Mouse (Mus musculus) neural tube, embryonic 14.5 days (tissue): ENCODE data around the gene Epha1. TPM values are rescaled to one million over a fixed set of nuclear protein-coding genes. Genes with fewer than 3 reads are reported as not detected.

Source experiments
- ATAC-seq: fragments of 200-750 bp; cut with Nextera tagmentation; 2 replicates; pipeline ENCODE4 v1.8.0; 2017; ENCODE audit warnings: low read depth, mild to moderate bottlenecking, moderate TSS enrichment, moderate library complexity
- H3K27ac ChIP-seq: fragments of 300-500 bp; sonication (generic); 2 replicates; pipeline ENCODE4 v1.5.1; 2014; ENCODE audit warnings: low read depth, mild to moderate bottlenecking, control low read depth, low read length, moderate library complexity, mixed read lengths
- H3K27me3 ChIP-seq: fragments of 300-500 bp; sonication (generic); 2 replicates; pipeline ENCODE4 v1.6.1; 2014; ENCODE audit warnings: low read length; ENCODE audit not compliant: control insufficient read depth, insufficient read depth
- H3K36me3 ChIP-seq: fragments of 300-500 bp; sonication (generic); 2 replicates; pipeline ENCODE4 v1.6.1; 2014; ENCODE audit warnings: low read length, mixed read lengths; ENCODE audit not compliant: control insufficient read depth, insufficient read depth
- H3K4me1 ChIP-seq: fragments of 300-500 bp; sonication (generic); 2 replicates; pipeline ENCODE4 v1.6.1; 2014; ENCODE audit warnings: low read length; ENCODE audit not compliant: control insufficient read depth, insufficient read depth
- H3K4me2 ChIP-seq: fragments of 300-500 bp; sonication (generic); 2 replicates; pipeline ENCODE4 v1.6.1; 2014; ENCODE audit warnings: mild to moderate bottlenecking, low read depth, low read length, control low read depth
- H3K4me3 ChIP-seq: fragments of 300-500 bp; sonication (generic); 2 replicates; pipeline ENCODE4 v1.5.1; 2014; ENCODE audit warnings: low read depth, low read length, control low read depth, mixed read lengths
- H3K9ac ChIP-seq: fragments of 300-500 bp; sonication (generic); replicated peaks from 2 replicates; pipeline ENCODE4 v1.6.1; 2014; ENCODE audit warnings: low read depth, mild to moderate bottlenecking, control low read depth, low read length, mixed read lengths
- H3K9me3 ChIP-seq: fragments of 300-500 bp; sonication (generic); 2 replicates; pipeline ENCODE4 v1.6.1; 2016; ENCODE audit warnings: low read length; ENCODE audit not compliant: control insufficient read depth
- WGBS: fragments of 180-500 bp; shearing (Covaris S2); extraction: QIAGEN DNeasy Blood & Tissue Kit; methylation state at CpG from one replicate; pipeline ENCODE4 v1.1.7; 2014; 5-methylcytosine and 5-hydroxymethylcytosine counted together
- polyA plus RNA-seq: library from polyadenylated mRNA; unstranded; fragments of >200 nt; fragmentation: Nextera tagmentation; extraction: Ambion mirVana; gene quantifications from 2 replicates; pipeline ENCODE4 v1.2.1, GENCODE M21; 2014

Gene Epha1
- polyA plus RNA-seq, 1 experiment from 2014 or later: 0.15 TPM

DNA sequence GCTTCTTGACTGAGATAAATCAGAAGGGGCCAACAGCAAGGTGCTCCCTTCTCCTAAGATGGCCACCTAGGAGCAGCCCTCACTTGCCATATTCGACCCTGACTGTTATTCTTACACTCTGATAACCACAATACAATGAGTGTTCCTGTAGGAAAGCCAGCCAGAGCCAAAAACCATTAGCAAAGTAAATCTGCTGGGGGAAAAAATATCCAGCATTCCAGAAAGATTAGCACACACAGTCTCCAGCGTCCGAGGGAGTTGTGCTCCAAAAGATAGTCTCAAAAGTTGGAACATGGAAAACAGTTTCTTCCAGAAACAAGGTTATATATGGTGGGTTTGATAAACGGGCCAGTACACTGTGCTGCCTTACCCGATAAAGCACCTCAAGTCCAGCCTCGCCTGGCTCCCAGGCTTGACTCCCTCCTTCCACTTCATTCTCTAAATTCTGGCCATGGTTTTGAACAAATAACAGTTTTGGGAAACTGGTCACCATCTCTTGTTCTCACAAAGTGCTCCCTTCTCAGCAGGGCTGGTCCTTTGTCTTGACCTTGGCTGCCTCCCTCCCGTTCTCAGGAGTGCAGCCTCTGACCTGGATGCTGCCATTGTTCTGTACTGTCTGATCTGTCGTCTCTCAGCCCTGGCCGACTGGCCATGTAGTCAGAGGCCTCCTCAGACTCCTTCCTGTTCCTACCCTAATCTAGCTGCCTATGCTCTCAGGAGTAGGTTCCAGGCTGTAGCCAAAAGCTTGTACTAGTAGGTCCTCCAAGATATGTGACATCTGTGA is 13.5 kb downstream of the Epha1 start:
- H3K36me3 ChIP-seq: peaks cover 27% of the 10 kb centered on the region
- 81% methylated on average over 9 of the region's 9 CpGs for WGBS
- H3K4me1 ChIP-seq: no peaks in the 10 kb centered on the region
- H3K9me3 ChIP-seq: no peaks in the 10 kb centered on the region
- no peaks in the 10 kb centered on the region for H3K27me3 ChIP-seq
- H3K4me3 ChIP-seq: no peak overlapping the region
- H3K27ac ChIP-seq: no peak overlapping the region
- no peak for ATAC-seq
- H3K4me2 ChIP-seq: no peak overlapping the region
- no peak overlapping the region for H3K9ac ChIP-seq

DNA sequence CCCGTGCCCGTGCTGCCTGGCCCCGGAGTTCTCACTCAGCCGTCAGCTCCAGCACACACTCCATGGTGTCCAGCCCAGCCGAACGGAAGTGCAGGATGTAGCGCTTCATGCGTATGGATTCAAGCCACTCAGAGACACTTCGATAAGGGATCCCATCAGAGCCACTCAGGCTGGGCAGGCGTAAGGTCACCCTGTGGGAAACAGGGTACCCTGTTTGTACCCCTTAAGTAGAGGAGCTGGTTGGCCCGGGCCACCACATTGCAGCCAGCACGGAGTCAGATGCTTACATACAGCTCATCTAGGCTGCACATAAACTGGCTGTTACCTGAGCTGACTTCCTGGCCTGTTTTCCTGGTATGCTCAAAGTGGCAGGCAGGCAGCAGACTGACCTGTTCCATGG is 14.2 kb downstream of the Epha1 start:
- no peak overlapping the region for H3K4me3 ChIP-seq
- H3K9ac ChIP-seq: no peak overlapping the region
- H3K4me2 ChIP-seq: no peak overlapping the region
- ATAC-seq: no peak
- H3K27ac ChIP-seq: no peak overlapping the region
- no peaks in the 10 kb centered on the region for H3K4me1 ChIP-seq
- H3K36me3 ChIP-seq: peaks cover 27% of the 10 kb centered on the region
- no peaks in the 10 kb centered on the region for H3K27me3 ChIP-seq
- 92% methylated on average over 12 of the region's 12 CpGs for WGBS
- H3K9me3 ChIP-seq: no peaks in the 10 kb centered on the region

GRCm38 (mm10) chr6:42357901-42358300 is 15.2 kb downstream of the Epha1 start:
- Histone ChIP-seq H3K4me2 (no peak overlapping the region), H3K4me3 (no peak overlapping the region), H3K27me3 (no peaks in the 10 kb centered on the region), H3K4me1 (0 out of 2 replicates have a peak, but pooled peaks cover 4% of the 10 kb centered on the region), H3K36me3 (peaks cover 27% of the 10 kb centered on the region), H3K9me3 (no peaks in the 10 kb centered on the region), H3K27ac (no peak overlapping the region), H3K9ac (no peak overlapping the region)
- ATAC-seq: no peak
- WGBS: 42% methylated on average over 6 of the region's 6 CpGs

GRCm38 (mm10) chr6:42356913-42357312 is 16.2 kb downstream of the Epha1 start:
- H3K27me3 ChIP-seq: no peaks in the 10 kb centered on the region
- no peak overlapping the region for H3K9ac ChIP-seq
- WGBS: 97% methylated on average over 5 of the region's 5 CpGs
- H3K36me3 ChIP-seq: peaks cover 27% of the 10 kb centered on the region
- no peak overlapping the region for H3K4me2 ChIP-seq
- ATAC-seq: no peak
- H3K9me3 ChIP-seq: no peaks in the 10 kb centered on the region
- no peak overlapping the region for H3K4me3 ChIP-seq
- 0 out of 2 replicates have a peak, but pooled peaks cover 4% of the 10 kb centered on the region for H3K4me1 ChIP-seq
- no peak overlapping the region for H3K27ac ChIP-seq

- Histone ChIP-seq H3K4me1 (peaks cover 6% of the 10 kb centered on the region; the same call in 1 of the 2 replicates), H3K4me2 (no peak overlapping the region), H3K9ac (no peak overlapping the region), H3K9me3 (no peaks in the 10 kb centered on the region), H3K36me3 (peaks cover 27% of the 10 kb centered on the region), H3K4me3 (no peak overlapping the region), H3K27me3 (no peaks in the 10 kb centered on the region), H3K27ac (no peak overlapping the region)
- no peak for ATAC-seq
- WGBS: 94% methylated on average over 13 of the region's 13 CpGs
Measured at GRCm38 (mm10) chr6:42355794-42356600, 17.1 kb downstream of the Epha1 start.

DNA sequence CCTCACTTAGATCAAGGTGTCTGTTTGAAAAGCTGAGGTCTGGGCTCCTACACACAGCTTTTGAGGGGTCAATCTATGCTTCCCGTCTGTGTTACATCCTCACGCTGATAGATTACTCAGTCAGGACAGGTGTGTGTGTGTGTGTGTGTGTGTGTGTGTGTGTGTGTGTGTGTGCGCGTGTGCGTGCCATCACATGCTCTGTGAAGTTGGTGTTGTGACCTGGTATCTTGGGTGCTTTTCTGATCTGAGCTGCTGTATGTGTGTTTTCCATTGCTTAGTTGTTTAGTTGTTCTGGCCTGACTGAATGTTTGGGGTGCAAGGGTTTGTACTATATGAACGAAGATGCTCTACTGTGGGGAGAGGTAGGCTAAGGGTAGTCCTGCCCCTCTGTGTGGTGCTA is 17.7 kb downstream of the Epha1 start:
- no peak for ATAC-seq
- WGBS: 96% methylated on average over 6 of the region's 6 CpGs
- Histone ChIP-seq H3K4me2 (no peak overlapping the region), H3K27me3 (no peaks in the 10 kb centered on the region), H3K9me3 (no peaks in the 10 kb centered on the region), H3K4me3 (no peak overlapping the region), H3K4me1 (peaks cover 8% of the 10 kb centered on the region; the same call in 1 of the 2 replicates), H3K36me3 (peaks cover 27% of the 10 kb centered on the region), H3K9ac (no peak overlapping the region), H3K27ac (no peak overlapping the region)

DNA sequence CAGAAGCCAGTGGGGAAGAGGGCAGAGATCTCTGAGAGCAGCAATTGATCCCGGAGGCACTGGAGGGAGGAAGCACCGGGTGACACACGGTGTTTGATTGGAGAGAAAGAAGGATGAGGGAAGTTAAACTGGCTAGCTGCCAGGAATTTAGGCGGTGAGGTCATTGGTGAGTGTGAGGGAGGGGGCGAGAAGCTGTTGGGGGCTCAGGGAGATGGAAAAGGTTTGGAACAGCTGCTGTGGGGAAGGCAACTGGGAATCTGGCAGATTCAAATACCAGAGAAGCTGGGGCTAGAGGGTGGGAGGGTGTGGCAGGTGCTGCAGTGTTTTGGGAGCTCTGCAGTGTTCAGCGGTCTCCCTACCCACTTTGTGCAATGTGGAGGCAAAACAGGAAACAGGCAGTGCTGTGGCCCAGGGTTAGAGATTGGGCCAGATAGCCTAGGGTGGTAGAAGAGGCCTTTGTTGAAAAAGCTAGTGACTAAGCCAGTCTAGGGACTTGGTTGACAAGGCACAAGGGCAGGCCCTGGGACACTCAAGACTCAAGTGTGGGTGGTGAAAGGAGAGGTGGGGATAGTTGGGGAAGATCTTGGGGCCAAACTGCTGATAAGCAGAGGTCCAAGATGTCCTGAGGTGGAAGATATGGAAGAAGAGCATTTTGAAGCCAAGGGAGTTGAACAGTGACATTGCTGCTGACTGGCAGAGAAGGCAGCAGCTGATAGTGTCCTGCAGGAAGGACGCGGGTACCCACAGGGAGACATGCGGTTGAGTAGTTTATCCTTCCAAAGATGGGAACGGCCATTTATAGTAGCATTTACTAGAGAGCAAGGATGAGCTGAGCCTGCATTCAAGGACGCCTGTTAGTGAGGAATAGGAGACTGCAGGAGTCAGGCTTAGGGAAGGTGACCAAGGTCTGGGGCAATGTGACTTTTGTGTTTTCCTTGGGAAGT is 18.7 kb downstream of the Epha1 start:
- Histone ChIP-seq H3K4me3 (no peak overlapping the region), H3K4me1 (peaks cover 8% of the 10 kb centered on the region; the same call in 1 of the 2 replicates), H3K9me3 (no peaks in the 10 kb centered on the region), H3K27me3 (no peaks in the 10 kb centered on the region), H3K27ac (no peak overlapping the region), H3K9ac (no peak overlapping the region), H3K4me2 (no peak overlapping the region), H3K36me3 (peaks cover 27% of the 10 kb centered on the region)
- 57% methylated on average over 11 of the region's 11 CpGs for WGBS
- no peak for ATAC-seq

DNA sequence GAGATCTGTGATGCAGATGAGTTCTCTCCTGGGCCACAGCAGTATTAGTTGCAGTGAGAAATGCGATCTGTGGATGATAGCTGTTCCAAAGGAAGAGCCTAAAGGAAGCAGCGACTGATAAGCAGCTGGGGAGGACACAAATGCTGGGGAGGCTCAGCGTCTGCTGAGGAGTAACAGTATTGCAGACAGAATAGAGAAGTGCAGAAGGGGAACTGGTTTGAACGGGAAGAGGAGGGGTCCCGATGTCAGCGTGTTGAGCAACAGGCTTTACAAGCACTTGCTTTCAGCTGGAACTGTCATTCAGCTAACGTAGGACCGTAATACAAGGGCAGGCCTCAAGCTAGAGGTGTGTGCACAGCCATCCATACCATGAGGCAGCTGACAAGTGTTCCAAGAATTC is 19.9 kb downstream of the Epha1 start:
- H3K27me3 ChIP-seq: no peaks in the 10 kb centered on the region
- no peak overlapping the region for H3K4me2 ChIP-seq
- H3K9ac ChIP-seq: no peak overlapping the region
- peaks cover 27% of the 10 kb centered on the region for H3K36me3 ChIP-seq
- WGBS: 85% methylated on average over 8 of the region's 8 CpGs
- H3K4me3 ChIP-seq: no peak overlapping the region
- no peak overlapping the region for H3K27ac ChIP-seq
- H3K9me3 ChIP-seq: no peaks in the 10 kb centered on the region
- ATAC-seq: no peak
- H3K4me1 ChIP-seq: peaks cover 8% of the 10 kb centered on the region; the same call in 1 of the 2 replicates
